Mouse (Mus musculus) brain, embryonic 14.5 days (tissue): ENCODE measurements around the gene Il10.

Source experiments
- CTCF ChIP-seq: fragments of 200-500 bp; IDR thresholded peaks from 2 replicates; pipeline ENCODE4 v1.5.1; 2012; ENCODE audit warnings: inconsistent platforms, mild to moderate bottlenecking, moderate library complexity, borderline replicate concordance; ENCODE audit not compliant: insufficient read depth, insufficient read length; ENCODE audit errors: extremely low read depth
- POLR2A ChIP-seq: fragments of 200-500 bp; IDR thresholded peaks from 2 replicates; pipeline ENCODE4 v1.6.1; 2012; ENCODE audit warnings: mild to moderate bottlenecking, inconsistent platforms, borderline replicate concordance; ENCODE audit not compliant: poor library complexity, insufficient read depth, insufficient read length, severe bottlenecking; ENCODE audit errors: extremely low read depth

GRCm38 (mm10) chr1:131010201-131011153 lies 9.2 kb upstream of the Il10 start:
- TF ChIP-seq CTCF (no peak), POLR2A (no peak)
